Mouse (Mus musculus) testis, adult 2 months (tissue): ENCODE results near the gene Ttll6.

ENCODE experiments used
- CTCF ChIP-seq: fragments of 200-500 bp; IDR thresholded peaks from 2 replicates; pipeline ENCODE4 v1.5.1; 2012; ENCODE audit warnings: low read depth, mild to moderate bottlenecking, inconsistent platforms, low read length, moderate library complexity; ENCODE audit not compliant: control insufficient read depth, insufficient read depth, insufficient replicate concordance
- POLR2A ChIP-seq: fragments of 200-500 bp; IDR thresholded peaks from 2 replicates; pipeline ENCODE4 v1.6.1; 2012; ENCODE audit warnings: low read depth, mild to moderate bottlenecking, inconsistent platforms, low read length, moderate library complexity; ENCODE audit not compliant: control insufficient read depth

DNA sequence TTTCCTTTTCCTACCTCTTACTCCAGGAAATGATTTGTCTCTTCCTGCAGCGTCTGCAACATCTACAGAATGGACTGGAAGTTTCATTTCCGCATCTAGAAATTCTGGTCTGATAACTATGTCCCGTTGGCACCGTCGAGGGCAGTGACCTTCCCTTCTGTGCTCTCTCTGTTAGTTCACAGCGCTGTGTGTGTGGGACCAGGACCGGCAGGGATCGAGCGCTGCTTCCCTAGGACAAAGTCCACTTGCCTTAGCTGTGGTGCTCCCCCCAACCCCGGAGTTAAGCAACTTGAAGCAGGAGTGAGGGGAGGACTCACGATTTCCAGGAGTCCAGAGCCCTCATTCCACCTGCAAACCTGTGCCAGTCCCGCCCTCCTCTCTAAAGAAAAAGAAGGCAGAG is 31.2 kb downstream of the Ttll6 start:
- TF ChIP-seq CTCF (no peak), POLR2A (no peak)
